Comparison of ENCODE assay signal across 9 mouse cellular contexts in the genomic region with DNA sequence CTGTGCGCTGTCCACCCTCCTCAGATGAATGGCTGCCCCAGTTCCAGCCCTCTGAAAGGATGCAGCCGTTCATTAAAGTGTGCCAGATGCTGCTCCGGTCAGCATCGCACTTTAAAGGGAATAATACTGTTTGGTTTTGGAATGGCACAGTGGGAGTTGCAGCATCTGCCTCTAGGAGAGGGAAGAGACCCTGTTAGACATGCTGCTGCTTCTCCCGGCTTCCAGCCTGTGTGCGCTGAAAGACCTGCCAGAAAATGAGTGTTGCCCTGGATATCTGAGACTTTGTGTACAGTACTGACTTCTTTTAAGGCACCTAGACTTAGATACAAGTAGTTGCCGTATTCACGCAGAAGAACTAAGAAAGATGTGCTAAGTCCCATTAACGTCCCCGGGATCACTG.
DNase-seq lines count a peak whose midpoint lies in the region; ATAC-seq lines count a peak whose summit lies in the region.
"Had no signal": no experiment of that assay in that cellular context is flagged by ENCODE, and none has a peak within 500 bp of the region (broad histone marks: within the 10 kb centered on the region; RNA-seq: fewer than 3 reads in every experiment).

No protein-coding gene starts in this region.

- peaks cover 8% of the 10 kb centered on the region; the same call in 1 of the 2 replicates for H3K36me3 ChIP-seq in kidney, embryonic 14.5 days (ENCODE audit: control insufficient read depth, insufficient read depth, low read length)
- peaks cover 12% of the 10 kb centered on the region for H3K36me3 ChIP-seq in forebrain, embryonic 10.5 days (replicated peaks)
- no peaks in the 10 kb centered on the region for H3K36me3 ChIP-seq in intestine, embryonic 16.5 days (ENCODE audit: control insufficient read depth, insufficient read depth, low read length)
- no peaks in the 10 kb centered on the region for H3K36me3 ChIP-seq in neural tube, embryonic 15.5 days

- no peak overlapping the region for H3K9ac ChIP-seq in kidney, embryonic 14.5 days (ENCODE audit: low read depth, low read length)
- H3K9ac ChIP-seq in intestine, embryonic 16.5 days (ENCODE audit: low read depth, low read length): no peak overlapping the region
- H3K9ac ChIP-seq in neural tube, embryonic 15.5 days (replicated peaks): no peak overlapping the region

- WGBS in kidney, embryonic 14.5 days: 58% methylated on average over 10 of the region's 10 CpGs
- 38% methylated on average over 10 of the region's 10 CpGs for WGBS in forebrain, embryonic 10.5 days
- 36% methylated on average over 10 of the region's 10 CpGs for WGBS in intestine, embryonic 16.5 days
- 22% methylated on average over 10 of the region's 10 CpGs for WGBS in neural tube, embryonic 15.5 days

- no peak for ATAC-seq in kidney, embryonic 14.5 days (ENCODE audit: low FRiP score, low TSS enrichment)
- no peak for ATAC-seq in intestine, embryonic 16.5 days
- no peak for ATAC-seq in neural tube, embryonic 15.5 days (ENCODE audit: low FRiP score)
- ATAC-seq: inflammation-experienced regulatory T-cells, adult 6 months had no signal

- no peaks in the 10 kb centered on the region; the same call in 1 of the 2 replicates for H3K4me1 ChIP-seq in kidney, embryonic 14.5 days (ENCODE audit: control insufficient read depth, insufficient read depth, low read length)
- H3K4me1 ChIP-seq in forebrain, embryonic 10.5 days: peaks cover 96% of the 10 kb centered on the region
- H3K4me1 ChIP-seq in intestine, embryonic 16.5 days (ENCODE audit: control insufficient read depth, insufficient read depth, low read length): peaks cover 19% of the 10 kb centered on the region
- peaks cover 50% of the 10 kb centered on the region for H3K4me1 ChIP-seq in neural tube, embryonic 15.5 days

- no peak for DNase-seq in kidney, postnatal 14 days
- DNase-seq in forebrain, embryonic 10.5 days (ENCODE audit: extremely low spot score, low spot score): no peak
- DNase-seq in urinary bladder, postnatal 36 days (ENCODE audit: low spot score in 2 of 2): no peak
- no peak for DNase-seq in right cerebral cortex, postnatal 14 days
- no peak for DNase-seq in B cell, adult 2 months

- no peak overlapping the region for H3K4me2 ChIP-seq in kidney, embryonic 14.5 days (replicated peaks; ENCODE audit: low read depth, low read length)
- H3K4me2 ChIP-seq in intestine, embryonic 16.5 days (ENCODE audit: low read depth, low read length): peak overlapping the region; percentile 14; the same call in 1 of the 2 replicates
- H3K4me2 ChIP-seq in neural tube, embryonic 15.5 days: peak overlapping the region; percentile 42

- no peaks in the 10 kb centered on the region; the same call in 1 of the 2 replicates for H3K9me3 ChIP-seq in kidney, embryonic 14.5 days (ENCODE audit: control insufficient read depth, low read length)
- H3K9me3 ChIP-seq in forebrain, embryonic 10.5 days: peaks cover 6% of the 10 kb centered on the region; the same call in 1 of the 2 replicates
- H3K9me3 ChIP-seq in intestine, embryonic 16.5 days (ENCODE audit: control insufficient read depth, low read length): no peaks in the 10 kb centered on the region
- no peaks in the 10 kb centered on the region for H3K9me3 ChIP-seq in neural tube, embryonic 15.5 days (replicated peaks)

- no peaks in the 10 kb centered on the region for H3K27me3 ChIP-seq in kidney, embryonic 14.5 days (ENCODE audit: control insufficient read depth, insufficient read depth, low read length)
- H3K27me3 ChIP-seq in forebrain, embryonic 10.5 days (ENCODE audit: poor library complexity, severe bottlenecking): no peaks in the 10 kb centered on the region
- no peaks in the 10 kb centered on the region for H3K27me3 ChIP-seq in intestine, embryonic 16.5 days (replicated peaks; ENCODE audit: control insufficient read depth, insufficient read depth, low read length)
- H3K27me3 ChIP-seq in neural tube, embryonic 15.5 days (replicated peaks): no peaks in the 10 kb centered on the region

- H3K27ac ChIP-seq in kidney, embryonic 14.5 days (ENCODE audit: low read depth, low read length): peak overlapping the region; percentile 74
- peak overlapping the region; percentile 89 for H3K27ac ChIP-seq in forebrain, embryonic 10.5 days
- peak overlapping the region; percentile 59 for H3K27ac ChIP-seq in intestine, embryonic 16.5 days (ENCODE audit: low read length)
- H3K27ac ChIP-seq in neural tube, embryonic 15.5 days (replicated peaks): peak overlapping the region; percentile 46

- no peak overlapping the region for H3K4me3 ChIP-seq in kidney, embryonic 14.5 days (ENCODE audit: low read length)
- H3K4me3 ChIP-seq in forebrain, embryonic 10.5 days: peak overlapping the region; percentile 43
- H3K4me3 ChIP-seq in intestine, embryonic 16.5 days (ENCODE audit: low read length): no peak overlapping the region
- no peak overlapping the region for H3K4me3 ChIP-seq in neural tube, embryonic 15.5 days (replicated peaks)
